Mouse (Mus musculus) olfactory bulb, adult 2 months (tissue): ENCODE measurements around the gene Hist1h2bf.

Experiments used
- CTCF ChIP-seq: fragments of 200-500 bp; IDR thresholded peaks from 2 replicates; pipeline ENCODE4 v1.5.1; 2012; ENCODE audit warnings: low read depth, mild to moderate bottlenecking, low read length, moderate library complexity; ENCODE audit not compliant: insufficient read depth
- POLR2A ChIP-seq: fragments of 200-500 bp; IDR thresholded peaks from 2 replicates; pipeline ENCODE4 v1.6.1; 2012; ENCODE audit warnings: mild to moderate bottlenecking, low read depth, low read length, moderate library complexity; ENCODE audit not compliant: insufficient read depth

DNA sequence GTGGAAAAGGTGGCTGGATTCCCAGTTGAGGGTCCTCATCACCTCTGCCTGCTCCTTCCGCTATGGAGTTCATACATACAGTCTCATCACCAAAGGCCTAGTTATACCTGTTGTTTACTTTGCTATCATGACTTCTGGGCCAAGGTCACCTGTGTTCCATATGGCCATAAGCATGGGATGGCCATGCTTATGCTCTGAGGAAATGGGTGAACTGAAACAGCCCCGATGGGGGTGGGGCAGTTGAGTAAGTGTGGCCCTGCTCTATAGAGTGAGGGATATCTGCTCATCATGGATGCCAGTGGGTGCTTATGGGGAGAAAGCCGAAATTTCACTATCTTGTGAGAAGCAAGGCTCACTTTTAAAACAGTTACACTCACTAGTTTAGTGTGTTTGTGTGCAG lies 31.1 kb upstream of the Hist1h2bf start:
- TF ChIP-seq POLR2A (no peak), CTCF (no peak)
